Mouse (Mus musculus) hindbrain, embryonic 10.5 days (tissue): ENCODE measurements around the gene Lmod2. TPM values are rescaled to one million over a fixed set of nuclear protein-coding genes. Genes with fewer than 3 reads are reported as not detected.

Source experiments
- polyA plus RNA-seq: library from polyadenylated mRNA; unstranded; fragments of >200 nt; fragmentation: Nextera tagmentation; extraction: Ambion mirVana; gene quantifications from 2 replicates; pipeline ENCODE4 v1.2.1, GENCODE M21; 2016

The Lmod2 gene
- polyA plus RNA-seq, 1 experiment from 2014 or later = not detected

Other genes with a start within 250 kb of the Lmod2 start
- 1.3 and 2.3 TPM in 2 replicates for gene Iqub, start 82.7 kb upstream of the Lmod2 start, polyA plus RNA-seq
- gene Ndufa5, start 69.7 kb upstream of the Lmod2 start, polyA plus RNA-seq = 255 and 275 TPM in 2 replicates
- not detected in 2 replicates for gene Asb15, start 69.6 kb upstream of the Lmod2 start, polyA plus RNA-seq
- 63.6 and 68.3 TPM in 2 replicates for gene Wasl, start 67.2 kb downstream of the Lmod2 start, polyA plus RNA-seq
- gene Hyal6, start 135.5 kb downstream of the Lmod2 start, polyA plus RNA-seq = not detected in 2 replicates
- not detected in 2 replicates for gene Hyal4, start 150.6 kb downstream of the Lmod2 start, polyA plus RNA-seq
- not detected in 2 replicates for gene Spam1, start 193.4 kb downstream of the Lmod2 start, polyA plus RNA-seq